Mouse (Mus musculus) stomach, adult 2 months (tissue): ENCODE results near the gene Olfr736. TPM values are rescaled to one million over a fixed set of nuclear protein-coding genes. Genes with fewer than 3 reads are reported as not detected.

Experiments used
- polyA plus RNA-seq: library from polyadenylated mRNA; depleted of rRNA; stranded (reverse); fragments of >200 nt; gene quantifications from 2 replicates; pipeline ENCODE4 v1.2.3, GENCODE M21; 2012; rRNA removed

Olfr736 gene
- not detected in 2 replicates for polyA plus RNA-seq

DNA sequence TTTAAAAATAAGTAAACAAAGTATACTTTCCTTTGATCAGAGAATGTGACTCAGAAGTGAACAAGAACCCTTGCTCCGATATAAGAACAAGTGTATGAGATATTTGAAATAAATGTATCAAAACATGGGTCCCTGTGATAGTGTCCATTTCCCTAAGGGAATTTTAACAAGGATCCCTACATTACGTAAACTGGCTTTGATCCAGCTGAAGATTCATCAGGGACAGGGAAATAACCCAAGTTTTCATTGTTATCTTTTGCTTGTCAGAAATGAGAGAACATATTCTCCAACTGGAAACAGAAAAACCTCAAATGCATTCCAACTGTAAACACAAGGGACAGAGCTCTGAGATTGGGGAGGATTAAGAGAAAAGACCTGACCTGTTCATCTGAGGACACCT is at the start of gene Olfr736:
TSS of gene Olfr736 (plus strand) at position 301 of the 400 bp plus-strand sequence.

GRCm38 (mm10) chr14:50348796-50349195 is 32.2 kb upstream of the Olfr736 start, which contains the start of gene Olfr735:
Gene Olfr735 (minus strand): TSS chr14:50348872.

GRCm38 (mm10) chr14:50357593-50357992 is 23.4 kb upstream of the Olfr736 start, which contains the start of gene Tlr11:
Gene Tlr11 (plus strand): TSS chr14:50357914.

DNA sequence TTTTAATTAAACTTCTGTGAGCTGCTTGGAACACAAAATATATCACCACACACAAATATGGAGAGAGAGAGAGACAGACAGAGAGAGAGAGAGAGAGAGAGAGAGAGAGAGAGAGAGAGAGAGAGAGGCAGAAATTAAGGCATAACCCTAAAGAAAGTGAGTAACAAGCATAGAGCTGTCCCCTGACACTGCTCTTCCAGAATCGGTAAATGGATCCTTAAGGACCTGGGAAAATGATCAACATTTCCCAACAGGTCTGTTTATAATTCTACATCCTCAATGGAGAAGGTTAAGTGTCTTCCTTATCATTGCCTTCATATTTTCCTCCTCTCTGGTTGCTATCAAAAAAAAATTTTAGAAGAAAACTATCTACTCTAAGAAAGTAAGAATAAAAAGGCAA is 26.3 kb downstream of the Olfr736 start, which contains the start of gene Olfr738:
TSS of gene Olfr738 (plus strand) at position 301 of the 400 bp plus-strand sequence.

DNA sequence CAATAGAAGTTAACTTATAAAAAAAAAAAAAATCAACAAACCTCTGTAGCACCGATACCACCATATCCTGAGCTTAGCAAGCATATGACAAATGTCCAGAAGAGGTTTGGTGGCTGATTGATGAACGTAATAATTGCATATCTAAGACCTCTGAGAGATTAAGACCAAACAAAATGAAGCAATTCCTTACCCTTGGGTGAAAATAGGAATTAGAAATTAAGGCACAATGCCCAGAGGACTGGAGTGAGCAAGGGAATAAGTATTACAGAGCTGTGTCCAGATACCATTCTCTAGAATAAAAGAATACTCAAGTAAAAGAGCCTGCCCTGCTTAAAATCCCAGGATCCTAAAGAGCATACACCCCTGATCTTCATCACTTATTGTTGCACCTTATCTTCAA is 37.4 kb downstream of the Olfr736 start, which contains the start of gene Olfr739:
TSS of gene Olfr739 (plus strand) at position 301 of the 400 bp plus-strand sequence.

Other genes with a start within 250 kb of the Olfr736 start
- gene Olfr728, start 238.5 kb upstream of the Olfr736 start, polyA plus RNA-seq = not detected in 2 replicates
- gene Olfr729, start 228.3 kb upstream of the Olfr736 start, polyA plus RNA-seq = not detected in 2 replicates
- not detected in 2 replicates for gene Olfr730, start 193.0 kb upstream of the Olfr736 start, polyA plus RNA-seq
- not detected in 2 replicates for gene Olfr731, start 139.3 kb upstream of the Olfr736 start, polyA plus RNA-seq
- gene Olfr732, start 97.0 kb upstream of the Olfr736 start, polyA plus RNA-seq = not detected in 2 replicates
- not detected in 2 replicates for gene Olfr733, start 79.6 kb upstream of the Olfr736 start, polyA plus RNA-seq
- gene Olfr734, start 54.4 kb upstream of the Olfr736 start, polyA plus RNA-seq = not detected in 2 replicates
- gene Olfr735, start 32.3 kb upstream of the Olfr736 start, polyA plus RNA-seq = not detected in 2 replicates
- 0.02 TPM in 2 replicates for gene Tlr11, start 23.2 kb upstream of the Olfr736 start, polyA plus RNA-seq
- not detected in 2 replicates for gene Olfr738, start 26.4 kb downstream of the Olfr736 start, polyA plus RNA-seq
- not detected in 2 replicates for gene Olfr739, start 37.5 kb downstream of the Olfr736 start, polyA plus RNA-seq
- gene Olfr740, start 64.4 kb downstream of the Olfr736 start, polyA plus RNA-seq = not detected in 2 replicates
- gene Olfr741, start 91.6 kb downstream of the Olfr736 start, polyA plus RNA-seq = not detected in 2 replicates
- gene Olfr742, start 122.4 kb downstream of the Olfr736 start, polyA plus RNA-seq = not detected in 2 replicates
- gene Olfr743, start 140.7 kb downstream of the Olfr736 start, polyA plus RNA-seq = not detected in 2 replicates
- not detected in 2 replicates for gene Olfr744, start 233.7 kb downstream of the Olfr736 start, polyA plus RNA-seq